Mouse (Mus musculus): ENCODE measurements at regions not wholly inside any gene's neighbourhood (a gene's known extent, or its start where the extent isn't known, plus 50 kb on each side); places are given as distances from the start of the nearest gene placed in this dataset.
"Not testable (repeated sequence)": the region's sequence is repeated elsewhere in the genome, so short reads cannot be mapped to it uniquely, and the experiment has no call there.

DNA sequence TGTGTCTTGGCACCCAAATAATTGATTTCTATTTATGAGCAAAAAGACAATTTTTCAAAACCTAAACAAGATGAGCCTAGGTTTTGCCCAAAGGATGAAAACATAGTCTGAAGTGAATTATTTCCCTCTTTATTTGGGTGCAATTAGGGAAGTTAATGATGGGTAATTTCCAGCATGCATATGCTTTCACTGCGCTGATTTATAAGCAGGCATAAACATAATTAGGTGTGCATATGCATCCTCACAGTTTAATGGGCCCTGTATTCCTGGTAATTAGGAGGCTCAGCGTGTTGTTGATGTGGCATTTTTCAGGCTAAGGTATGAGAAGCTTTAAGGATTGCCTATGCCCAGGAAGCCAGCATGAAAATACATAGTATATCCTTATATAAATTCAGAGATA is 645.3 kb downstream of the Kcna4 start:
- H3K4me2 ChIP-seq (ENCODE audit: low read depth, low read length): no peak overlapping the region
- no peaks in the 10 kb centered on the region for H3K36me3 ChIP-seq (ENCODE audit: insufficient read depth, low read length)
- H3K27ac ChIP-seq: no peak overlapping the region
- H3K9ac ChIP-seq (replicated peaks; ENCODE audit: low read length): no peak overlapping the region
- H3K4me3 ChIP-seq (ENCODE audit: low read length): no peak overlapping the region
- WGBS: 72% methylated on average over 2 of the region's 2 CpGs
- DNase-seq (ENCODE audit: low spot score) (peak; percentile 38), ATAC-seq (no peak)
- no peaks in the 10 kb centered on the region for H3K9me3 ChIP-seq (ENCODE audit: low read length)
- no peaks in the 10 kb centered on the region for H3K4me1 ChIP-seq (ENCODE audit: insufficient read depth, low read length)
- H3K27me3 ChIP-seq (ENCODE audit: insufficient read depth, low read length): no peaks in the 10 kb centered on the region
- TF ChIP-seq CTCF (IDR thresholded peaks at IDR 0.05; ENCODE audit: low read depth): no peak

DNA sequence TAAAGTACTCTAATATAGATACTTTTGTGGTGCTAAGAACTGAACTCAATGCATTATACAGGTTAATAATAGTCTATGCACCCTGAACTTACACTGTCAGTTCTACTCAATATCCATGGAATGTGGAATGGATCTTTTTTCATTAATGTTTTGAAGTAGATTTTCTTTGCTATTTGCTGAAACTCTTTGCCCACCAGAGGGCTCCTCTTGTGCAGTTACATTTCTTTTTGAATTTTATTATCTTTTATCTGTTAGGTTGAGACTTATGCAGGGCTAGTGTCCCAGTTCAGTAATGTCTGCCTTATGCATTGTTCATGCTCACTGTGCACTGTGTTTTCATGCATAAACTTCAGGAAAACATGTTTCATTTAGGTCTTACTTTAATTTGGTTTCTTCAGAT is 650.9 kb downstream of the Kcna4 start:
- Histone ChIP-seq H3K4me1 (ENCODE audit: insufficient read depth, low read length) (no peaks in the 10 kb centered on the region), H3K4me3 (ENCODE audit: low read length) (no peak overlapping the region), H3K27ac (no peak overlapping the region), H3K27me3 (ENCODE audit: insufficient read depth, low read length) (no peaks in the 10 kb centered on the region), H3K36me3 (ENCODE audit: insufficient read depth, low read length) (no peaks in the 10 kb centered on the region), H3K4me2 (ENCODE audit: low read depth, low read length) (no peak overlapping the region), H3K9me3 (ENCODE audit: low read length) (no peaks in the 10 kb centered on the region), H3K9ac (replicated peaks; ENCODE audit: low read length) (no peak overlapping the region)
- peak; percentile 22; the same call in 1 of the 2 replicates for TF ChIP-seq CTCF (IDR thresholded peaks at IDR 0.05; ENCODE audit: low read depth)
- DNase-seq (ENCODE audit: low spot score) (peak; percentile 9), ATAC-seq (no peak)

DNA sequence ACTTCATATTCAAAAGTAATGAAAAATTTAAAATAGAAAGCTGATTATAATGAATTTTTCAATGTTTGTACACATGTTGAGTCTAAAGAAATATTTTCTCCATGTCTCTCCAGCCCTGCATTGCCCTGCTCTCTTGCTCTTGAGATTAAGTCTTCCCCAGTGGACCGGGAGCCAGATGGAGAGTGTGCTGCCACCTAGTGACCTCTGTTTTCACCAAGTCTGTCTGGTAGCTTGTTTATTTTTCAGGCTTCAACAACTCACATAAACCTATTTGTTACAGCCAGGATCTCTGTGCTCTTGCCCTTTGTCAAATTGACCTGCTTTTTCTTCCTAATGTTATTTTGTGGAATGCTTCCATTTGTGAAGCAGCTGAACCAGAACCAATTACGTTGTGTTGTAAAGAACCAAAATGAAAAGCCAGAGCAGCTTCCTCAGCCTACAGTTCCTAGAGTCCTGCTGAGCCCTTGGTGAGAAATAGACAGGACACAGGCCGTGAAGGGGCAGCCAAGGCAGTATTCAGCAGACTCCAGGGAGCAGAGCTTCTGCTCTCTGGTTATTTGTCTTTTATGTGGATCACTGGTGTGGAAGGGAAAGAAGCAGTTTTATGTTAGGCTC is 655.5 kb downstream of the Kcna4 start:
- peak; percentile 66 for TF ChIP-seq CTCF (IDR thresholded peaks at IDR 0.05; ENCODE audit: low read depth)
- H3K4me2 ChIP-seq (ENCODE audit: low read depth, low read length): no peak overlapping the region
- WGBS: 2% methylated on average over 3 of the region's 3 CpGs
- H3K36me3 ChIP-seq (ENCODE audit: insufficient read depth, low read length): no peaks in the 10 kb centered on the region
- H3K27ac ChIP-seq: no peak overlapping the region
- no peak overlapping the region for H3K9ac ChIP-seq (replicated peaks; ENCODE audit: low read length)
- peak; percentile 63; the same call in 1 of the 2 replicates for ATAC-seq
- no peak overlapping the region for H3K4me3 ChIP-seq (ENCODE audit: low read length)
- no peaks in the 10 kb centered on the region for H3K4me1 ChIP-seq (ENCODE audit: insufficient read depth, low read length)
- peak; percentile 73 for DNase-seq (ENCODE audit: low spot score)
- no peaks in the 10 kb centered on the region for H3K27me3 ChIP-seq (ENCODE audit: insufficient read depth, low read length)
- no peaks in the 10 kb centered on the region for H3K9me3 ChIP-seq (ENCODE audit: low read length)

DNA sequence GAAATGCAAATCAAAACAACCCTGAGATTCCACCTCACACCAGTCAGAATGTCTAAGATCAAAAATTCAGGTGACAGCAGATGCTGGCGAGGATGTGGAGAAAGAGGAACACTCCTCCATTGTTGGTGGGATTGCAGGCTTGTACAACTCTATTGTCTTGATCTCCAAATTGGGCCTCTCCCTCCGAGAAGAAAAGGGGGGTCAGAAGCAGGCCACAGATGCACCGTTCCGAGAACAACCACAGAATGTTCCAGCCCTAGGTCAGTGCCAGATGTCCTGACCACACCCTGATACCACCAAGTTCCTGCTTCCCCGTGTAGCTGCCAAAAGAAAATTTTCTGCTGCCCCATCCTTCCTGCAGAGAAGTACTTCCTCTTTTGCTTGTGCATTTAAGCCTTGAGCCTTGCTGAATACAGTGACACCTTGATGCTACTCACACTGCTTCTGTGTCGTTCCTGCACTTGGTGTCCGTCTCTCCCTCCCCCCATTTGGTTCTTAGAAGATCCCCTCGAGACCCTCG is 665.2 kb downstream of the Kcna4 start:
- H3K9me3 ChIP-seq (ENCODE audit: low read length); H3K36me3 ChIP-seq (ENCODE audit: insufficient read depth, low read length); DNase-seq (ENCODE audit: low spot score); ATAC-seq; H3K27me3 ChIP-seq (ENCODE audit: insufficient read depth, low read length); H3K4me1 ChIP-seq (ENCODE audit: insufficient read depth, low read length); H3K4me2 ChIP-seq (ENCODE audit: low read depth, low read length); H3K9ac ChIP-seq (replicated peaks; ENCODE audit: low read length); H3K27ac ChIP-seq; H3K4me3 ChIP-seq (ENCODE audit: low read length): not testable (repeated sequence)
- WGBS: 82% methylated on average over 9 of the region's 9 CpGs

DNA sequence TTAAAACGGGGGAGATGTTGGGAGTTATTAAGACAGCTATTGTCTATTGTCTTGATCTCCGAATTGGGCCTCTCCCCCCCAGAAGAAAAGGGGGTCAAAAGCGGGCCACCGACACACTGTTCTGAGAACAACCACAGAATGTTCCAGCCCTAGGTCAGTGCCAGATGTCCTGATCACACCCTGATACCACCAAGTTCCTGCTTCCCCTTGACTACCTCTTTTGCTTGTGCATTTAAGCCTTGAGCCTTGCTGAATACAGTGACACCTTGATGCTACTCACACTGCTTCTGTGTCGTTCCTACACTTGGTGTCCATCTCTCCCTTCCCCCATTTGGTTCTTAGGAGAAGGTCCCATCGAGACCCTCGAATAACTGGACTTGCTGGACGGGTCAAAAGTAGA is 673.5 kb downstream of the Kcna4 start:
- ATAC-seq; H3K9me3 ChIP-seq (ENCODE audit: low read length); H3K4me2 ChIP-seq (ENCODE audit: low read depth, low read length); H3K4me1 ChIP-seq (ENCODE audit: insufficient read depth, low read length); H3K27me3 ChIP-seq (ENCODE audit: insufficient read depth, low read length); H3K4me3 ChIP-seq (ENCODE audit: low read length); DNase-seq (ENCODE audit: low spot score); H3K36me3 ChIP-seq (ENCODE audit: insufficient read depth, low read length); H3K27ac ChIP-seq; H3K9ac ChIP-seq (replicated peaks; ENCODE audit: low read length): not testable (repeated sequence)
- 95% methylated on average over 8 of the region's 8 CpGs for WGBS

DNA sequence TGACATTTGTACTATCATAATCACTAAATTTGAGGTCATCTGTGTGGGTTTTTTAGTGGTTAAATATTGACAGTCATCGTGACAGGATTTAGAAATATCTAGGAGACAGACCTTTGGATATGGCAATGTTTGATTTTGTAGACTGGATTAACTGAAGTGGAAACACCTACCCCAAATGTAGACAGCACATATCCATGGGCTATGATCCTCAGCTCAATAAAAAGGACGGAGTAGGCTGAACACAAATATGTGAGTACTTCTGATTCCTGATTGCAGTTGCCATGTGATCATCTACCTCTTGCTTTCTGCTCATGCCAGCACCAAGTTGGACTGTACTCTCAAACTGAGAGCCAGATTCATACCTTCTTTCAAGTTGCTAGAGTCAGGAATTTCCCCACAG is 674.4 kb downstream of the Kcna4 start:
- no peak for TF ChIP-seq CTCF (IDR thresholded peaks at IDR 0.05; ENCODE audit: low read depth)

More for the DNA sequence above, 674.4 kb downstream of the Kcna4 start:
- Histone ChIP-seq H3K27ac (no peak overlapping the region), H3K36me3 (ENCODE audit: insufficient read depth, low read length) (no peaks in the 10 kb centered on the region), H3K9ac (replicated peaks; ENCODE audit: low read length) (no peak overlapping the region), H3K9me3 (ENCODE audit: low read length) (no peaks in the 10 kb centered on the region), H3K4me2 (ENCODE audit: low read depth, low read length) (no peak overlapping the region), H3K4me3 (ENCODE audit: low read length) (no peak overlapping the region), H3K27me3 (ENCODE audit: insufficient read depth, low read length) (no peaks in the 10 kb centered on the region), H3K4me1 (ENCODE audit: insufficient read depth, low read length) (no peaks in the 10 kb centered on the region)
- 84% methylated on average over 2 of the region's 2 CpGs for WGBS
- ATAC-seq (no peak), DNase-seq (ENCODE audit: low spot score) (no peak)
